Mouse (Mus musculus): ENCODE data around the gene Susd6.

Gene Susd6

GRCm38 (mm10) chr12:80877215-80878092 lies 87.1 kb downstream of the Susd6 start:
- DNase-seq (ENCODE audit: low spot score in 2 of 2): peak in 1 of 2 experiments; percentile 61

GRCm38 (mm10) chr12:80878093-80878430 lies 87.8 kb downstream of the Susd6 start:
- no peak for DNase-seq (ENCODE audit: low spot score in 2 of 2)

GRCm38 (mm10) chr12:80878653-80879052 lies 88.3 kb downstream of the Susd6 start:
- DNase-seq (ENCODE audit: low spot score in 2 of 2): no peak

- DNase-seq (ENCODE audit: low spot score in 2 of 2): no peak
Measured at GRCm38 (mm10) chr12:80879267-80879666, 89.0 kb downstream of the Susd6 start.

- no peak for DNase-seq (ENCODE audit: low spot score in 2 of 2)
Measured at GRCm38 (mm10) chr12:80881121-80881520, 90.8 kb downstream of the Susd6 start.

- DNase-seq (ENCODE audit: low spot score in 2 of 2): no peak
Measured at GRCm38 (mm10) chr12:80883278-80883677, 93.0 kb downstream of the Susd6 start.

GRCm38 (mm10) chr12:80883881-80884280 lies 93.6 kb downstream of the Susd6 start:
- no peak for DNase-seq (ENCODE audit: low spot score in 2 of 2)

GRCm38 (mm10) chr12:80885301-80886288 lies 95.3 kb downstream of the Susd6 start:
- DNase-seq (ENCODE audit: low spot score in 2 of 2): no peak

GRCm38 (mm10) chr12:80887036-80887435 lies 96.7 kb downstream of the Susd6 start:
- no peak for DNase-seq (ENCODE audit: low spot score in 2 of 2)

- DNase-seq (ENCODE audit: low spot score in 2 of 2): no peak
Measured at GRCm38 (mm10) chr12:80889331-80889730, 99.0 kb downstream of the Susd6 start.

GRCm38 (mm10) chr12:80891074-80891473 lies 100.8 kb downstream of the Susd6 start:
- DNase-seq (ENCODE audit: low spot score in 2 of 2): no peak

GRCm38 (mm10) chr12:80893720-80894494 lies 103.6 kb downstream of the Susd6 start:
- no peak for DNase-seq (ENCODE audit: low spot score in 2 of 2)

- peak; percentile 52 to 67 for DNase-seq (ENCODE audit: low spot score in 2 of 2)
Measured at GRCm38 (mm10) chr12:80894973-80895570, 104.8 kb downstream of the Susd6 start.

GRCm38 (mm10) chr12:80909631-80910030 lies 119.3 kb downstream of the Susd6 start:
- no peak for DNase-seq (ENCODE audit: low spot score in 2 of 2)

- DNase-seq (ENCODE audit: low spot score in 2 of 2): no peak
Measured at GRCm38 (mm10) chr12:80917764-80918163, 127.5 kb downstream of the Susd6 start.

GRCm38 (mm10) chr12:80921301-80921700 lies 131.0 kb downstream of the Susd6 start:
- no peak for DNase-seq (ENCODE audit: low spot score in 2 of 2)

GRCm38 (mm10) chr12:80922869-80923268 lies 132.6 kb downstream of the Susd6 start:
- no peak for DNase-seq (ENCODE audit: low spot score in 2 of 2)

- no peak for DNase-seq (ENCODE audit: low spot score in 2 of 2)
Measured at GRCm38 (mm10) chr12:80923602-80924001, 133.3 kb downstream of the Susd6 start.

- DNase-seq (ENCODE audit: low spot score in 2 of 2): no peak
Measured at GRCm38 (mm10) chr12:80924205-80924604, 133.9 kb downstream of the Susd6 start.

- no peak for DNase-seq (ENCODE audit: low spot score in 2 of 2)
Measured at GRCm38 (mm10) chr12:80925919-80926318, 135.6 kb downstream of the Susd6 start.

- no peak for DNase-seq (ENCODE audit: low spot score in 2 of 2)
Measured at GRCm38 (mm10) chr12:80926550-80926949, 136.2 kb downstream of the Susd6 start.

All from cerebellum, postnatal 4 days (tissue).